17 mouse cellular contexts compared by ENCODE assay signal in genomic region chr19:46434591-46434990, GRCm38 (mm10). TPM values are rescaled to one million over a fixed set of nuclear protein-coding genes. Genes with fewer than 3 reads are reported as not detected.
DNase-seq lines count a peak whose midpoint lies in the region; ATAC-seq lines count a peak whose summit lies in the region.
"Had no signal": no experiment of that assay in that cellular context is flagged by ENCODE, and none has a peak within 500 bp of the region (broad histone marks: within the 10 kb centered on the region; RNA-seq: fewer than 3 reads in every experiment).

No protein-coding gene starts in this region.

- peaks cover 41% of the 10 kb centered on the region for H3K4me1 ChIP-seq in hindbrain, embryonic 10.5 days (replicated peaks)
- 0 out of 2 replicates have a peak, but pooled peaks cover 3% of the 10 kb centered on the region for H3K4me1 ChIP-seq in hindbrain, embryonic 11.5 days (replicated peaks; ENCODE audit: control insufficient read depth, insufficient read depth, low read length)
- peaks cover 32% of the 10 kb centered on the region for H3K4me1 ChIP-seq in embryonic facial prominence, embryonic 12.5 days
- peaks cover 15% of the 10 kb centered on the region for H3K4me1 ChIP-seq in hindbrain, embryonic 16.5 days (ENCODE audit: control insufficient read depth, insufficient read depth, low read depth, low read length)
- H3K4me1 ChIP-seq in neural tube, embryonic 13.5 days (replicated peaks): peaks cover 42% of the 10 kb centered on the region
- H3K4me1 ChIP-seq: heart, embryonic 15.5 days had no signal

- 0 out of 2 replicates have a peak overlapping the region, but pooled peaks have one; percentile 16 for H3K4me3 ChIP-seq in hindbrain, embryonic 10.5 days
- H3K4me3 ChIP-seq in hindbrain, embryonic 11.5 days (ENCODE audit: low read depth, low read length): no peak overlapping the region
- H3K4me3 ChIP-seq in embryonic facial prominence, embryonic 12.5 days: no peak overlapping the region
- H3K4me3 ChIP-seq in hindbrain, embryonic 16.5 days (ENCODE audit: low read length): no peak overlapping the region
- H3K4me3 ChIP-seq in neural tube, embryonic 13.5 days: no peak overlapping the region
- H3K4me3 ChIP-seq: heart, embryonic 15.5 days; layer of hippocampus, adult 2 months; lung, embryonic 15.5 days; stomach, embryonic 15.5 days had no signal

- peak overlapping the region; percentile 36 for H3K27ac ChIP-seq in hindbrain, embryonic 10.5 days
- no peak overlapping the region for H3K27ac ChIP-seq in hindbrain, embryonic 11.5 days (ENCODE audit: low read depth, low read length)
- H3K27ac ChIP-seq in embryonic facial prominence, embryonic 12.5 days: peak overlapping the region; percentile 80
- H3K27ac ChIP-seq in hindbrain, embryonic 16.5 days (ENCODE audit: low read depth, low read length): peak overlapping the region; percentile 2; the same call in 1 of the 2 replicates
- no peak overlapping the region for H3K27ac ChIP-seq in neural tube, embryonic 13.5 days (replicated peaks)
- H3K27ac ChIP-seq: heart, embryonic 15.5 days; layer of hippocampus, adult 2 months; lung, embryonic 15.5 days; stomach, embryonic 15.5 days had no signal

- DNase-seq in hindbrain, embryonic 10.5 days (ENCODE audit: low spot score): no peak
- DNase-seq in hindbrain, embryonic 11.5 days (ENCODE audit: low spot score): no peak
- no peak for DNase-seq in kidney, postnatal 14 days
- DNase-seq: adrenal gland, postnatal 10 days; cerebellum, adult 18-20 months; heart, adult 18-20 months; thymus, postnatal 14 days had no signal

- WGBS in hindbrain, embryonic 10.5 days: 65% methylated on average over 9 of the region's 9 CpGs
- 59% methylated on average over 9 of the region's 9 CpGs for WGBS in hindbrain, embryonic 11.5 days
- WGBS in embryonic facial prominence, embryonic 12.5 days: 52% methylated on average over 9 of the region's 9 CpGs
- 61% methylated on average over 9 of the region's 9 CpGs for WGBS in hindbrain, embryonic 16.5 days
- WGBS in neural tube, embryonic 13.5 days: 61% methylated on average over 9 of the region's 9 CpGs

- peaks cover 13% of the 10 kb centered on the region; the same call in 1 of the 2 replicates for H3K36me3 ChIP-seq in hindbrain, embryonic 10.5 days
- no peaks in the 10 kb centered on the region for H3K36me3 ChIP-seq in hindbrain, embryonic 11.5 days (ENCODE audit: control insufficient read depth, insufficient read depth, low read length)
- H3K36me3 ChIP-seq in embryonic facial prominence, embryonic 12.5 days: no peaks in the 10 kb centered on the region
- H3K36me3 ChIP-seq in hindbrain, embryonic 16.5 days (ENCODE audit: control insufficient read depth, insufficient read depth, low read length): no peaks in the 10 kb centered on the region
- no peaks in the 10 kb centered on the region for H3K36me3 ChIP-seq in neural tube, embryonic 13.5 days
- H3K36me3 ChIP-seq: heart, embryonic 15.5 days; lung, embryonic 15.5 days; stomach, embryonic 15.5 days had no signal

- ATAC-seq in hindbrain, embryonic 11.5 days (ENCODE audit: low FRiP score): no peak
- no peak for ATAC-seq in embryonic facial prominence, embryonic 12.5 days (ENCODE audit: insufficient number of reproducible peaks, insufficient read depth, low FRiP score, low TSS enrichment)
- ATAC-seq in hindbrain, embryonic 16.5 days: no peak
- no peak for ATAC-seq in neural tube, embryonic 13.5 days (ENCODE audit: low read depth)
- ATAC-seq in CD4-positive, CD25-positive, alpha-beta regulatory T cell, adult 4 months: no peak
- no peak for ATAC-seq in monocyte, adult 5-6 weeks (replicated peaks; ENCODE audit: insufficient number of reproducible peaks, low FRiP score, low TSS enrichment, poor library complexity, severe bottlenecking)

- H3K27me3 ChIP-seq in hindbrain, embryonic 10.5 days (ENCODE audit: insufficient read depth, poor library complexity, severe bottlenecking): no peaks in the 10 kb centered on the region
- no peaks in the 10 kb centered on the region for H3K27me3 ChIP-seq in hindbrain, embryonic 11.5 days (ENCODE audit: control insufficient read depth, insufficient read depth, low read length)
- no peaks in the 10 kb centered on the region for H3K27me3 ChIP-seq in embryonic facial prominence, embryonic 12.5 days
- no peaks in the 10 kb centered on the region for H3K27me3 ChIP-seq in hindbrain, embryonic 16.5 days (replicated peaks; ENCODE audit: control insufficient read depth, insufficient read depth, low read length)
- no peaks in the 10 kb centered on the region for H3K27me3 ChIP-seq in neural tube, embryonic 13.5 days
- H3K27me3 ChIP-seq: heart, embryonic 15.5 days; lung, embryonic 15.5 days; stomach, embryonic 15.5 days had no signal

- H3K9ac ChIP-seq in hindbrain, embryonic 11.5 days (ENCODE audit: low read depth, low read length): no peak overlapping the region
- no peak overlapping the region for H3K9ac ChIP-seq in embryonic facial prominence, embryonic 12.5 days
- H3K9ac ChIP-seq in hindbrain, embryonic 16.5 days (ENCODE audit: low read depth, low read length): 0 out of 2 replicates have a peak overlapping the region, but pooled peaks have one; percentile 13
- H3K9ac ChIP-seq in neural tube, embryonic 13.5 days: peak overlapping the region; percentile 26; the same call in 1 of the 2 replicates
- H3K9ac ChIP-seq: heart, embryonic 15.5 days; lung, embryonic 15.5 days; stomach, embryonic 15.5 days had no signal

- no peak overlapping the region for H3K4me2 ChIP-seq in hindbrain, embryonic 11.5 days (replicated peaks; ENCODE audit: low read depth, low read length)
- 0 out of 2 replicates have a peak overlapping the region, but pooled peaks have one; percentile 15 for H3K4me2 ChIP-seq in embryonic facial prominence, embryonic 12.5 days (replicated peaks)
- no peak overlapping the region for H3K4me2 ChIP-seq in hindbrain, embryonic 16.5 days (ENCODE audit: low read length)
- no peak overlapping the region for H3K4me2 ChIP-seq in neural tube, embryonic 13.5 days
- H3K4me2 ChIP-seq: heart, embryonic 15.5 days; liver, embryonic 11.5 days; lung, embryonic 15.5 days; stomach, embryonic 15.5 days had no signal

- H3K9me3 ChIP-seq in hindbrain, embryonic 10.5 days: no peaks in the 10 kb centered on the region
- H3K9me3 ChIP-seq in hindbrain, embryonic 11.5 days (ENCODE audit: control insufficient read depth, low read length): no peaks in the 10 kb centered on the region
- no peaks in the 10 kb centered on the region for H3K9me3 ChIP-seq in embryonic facial prominence, embryonic 12.5 days
- no peaks in the 10 kb centered on the region for H3K9me3 ChIP-seq in hindbrain, embryonic 16.5 days (ENCODE audit: control insufficient read depth, low read length)
- no peaks in the 10 kb centered on the region for H3K9me3 ChIP-seq in neural tube, embryonic 13.5 days
- H3K9me3 ChIP-seq: heart, embryonic 15.5 days; lung, embryonic 15.5 days; stomach, embryonic 15.5 days had no signal

RNA-seq across cellular contexts. Expression of gene Sufu, which starts 37.9 kb away (rescaled TPM):
- polyA plus RNA-seq in hindbrain, embryonic 10.5 days (2016; fragmentation: Nextera tagmentation; extraction: Ambion mirVana): 49.1 and 52.1 TPM in 2 replicates
- polyA plus RNA-seq in hindbrain, embryonic 11.5 days (2014; fragmentation: Nextera tagmentation; extraction: Ambion mirVana): 31.9 and 33.2 TPM in 2 replicates
- polyA plus RNA-seq in embryonic facial prominence, embryonic 12.5 days (2016; fragmentation: Nextera tagmentation; extraction: Ambion mirVana): 44.9 and 47.6 TPM in 2 replicates
- polyA plus RNA-seq in hindbrain, embryonic 16.5 days (2015; fragmentation: Nextera tagmentation; extraction: Ambion mirVana): 19.8 and 24.2 TPM in 2 replicates
- polyA plus RNA-seq in neural tube, embryonic 13.5 days (2015; fragmentation: Nextera tagmentation; extraction: Ambion mirVana): 24.8 and 27.9 TPM in 2 replicates
- 10 to 100 TPM; 10.2 to 11.6 TPM for polyA plus RNA-seq in CD4-positive, CD25-positive, alpha-beta regulatory T cell, adult 4 months (2017; shearing (Covaris generic))
- 5.5 to 11.0 TPM (median 5.8 TPM) in 3 replicates for total RNA-seq in monocyte, adult 5-6 weeks (2017)

RNA-seq across cellular contexts. Expression of gene Actr1a, which starts 39.0 kb away (rescaled TPM):
- polyA plus RNA-seq in hindbrain, embryonic 10.5 days (2016; fragmentation: Nextera tagmentation; extraction: Ambion mirVana): 193 and 229 TPM in 2 replicates
- 223 and 250 TPM in 2 replicates for polyA plus RNA-seq in hindbrain, embryonic 11.5 days (2014; fragmentation: Nextera tagmentation; extraction: Ambion mirVana)
- 157 and 161 TPM in 2 replicates for polyA plus RNA-seq in embryonic facial prominence, embryonic 12.5 days (2016; fragmentation: Nextera tagmentation; extraction: Ambion mirVana)
- 351 and 369 TPM in 2 replicates for polyA plus RNA-seq in hindbrain, embryonic 16.5 days (2015; fragmentation: Nextera tagmentation; extraction: Ambion mirVana)
- 292 and 297 TPM in 2 replicates for polyA plus RNA-seq in neural tube, embryonic 13.5 days (2015; fragmentation: Nextera tagmentation; extraction: Ambion mirVana)
- polyA plus RNA-seq in CD4-positive, CD25-positive, alpha-beta regulatory T cell, adult 4 months (2017; shearing (Covaris generic)): 100 to 1,000 TPM in 1 of 2 experiments, 10 to 100 TPM in 1; 92.4 to 111 TPM
- 90.9 to 114 TPM (median 107 TPM) in 3 replicates for total RNA-seq in monocyte, adult 5-6 weeks (2017)

Comparison
In these comparisons a context has a peak if more than half of its experiments do, and no peak if none do; other contexts are left out.
1. H3K27ac ChIP-seq: peak in hindbrain, embryonic 10.5 days (single experiment), embryonic facial prominence, embryonic 12.5 days (single experiment) and hindbrain, embryonic 16.5 days (single experiment); none in hindbrain, embryonic 11.5 days (single experiment) and neural tube, embryonic 13.5 days (single experiment).
2. H3K9ac ChIP-seq: peak in hindbrain, embryonic 16.5 days (single experiment) and neural tube, embryonic 13.5 days (single experiment); none in hindbrain, embryonic 11.5 days (single experiment) and embryonic facial prominence, embryonic 12.5 days (single experiment).